Mouse (Mus musculus) liver, embryonic 14.5 days (tissue): Measurements from ENCODE around the gene Gm10153. TPM values are rescaled to one million over a fixed set of nuclear protein-coding genes. Genes with fewer than 3 reads are reported as not detected.
"Not testable (repeated sequence)": the region's sequence is repeated elsewhere in the genome, so short reads cannot be mapped to it uniquely, and the experiment has no call there.

ENCODE experiments used
- ATAC-seq: fragments of 200-750 bp; cut with Nextera tagmentation; 2 replicates; pipeline ENCODE4 v1.8.0; 2017; ENCODE audit warnings: moderate number of reproducible peaks, mild to moderate bottlenecking, moderate library complexity; ENCODE audit not compliant: insufficient read depth
- DNase-seq, 3 experiments: peaks; one replicate each; pipeline ENCODE4 v3.0.0-alpha.2; 2012 to 2013; ENCODE audit warnings: low read depth in 3 of 3, low spot score in 3 of 3
- H3K27ac ChIP-seq: fragments of 300-500 bp; sonication (generic); 2 replicates; pipeline ENCODE4 v1.5.1; 2014; ENCODE audit warnings: moderate library complexity, mild to moderate bottlenecking, control low read depth, inconsistent platforms
- H3K27me3 ChIP-seq: fragments of 300-500 bp; sonication (generic); 2 replicates; pipeline ENCODE4 v1.6.1; 2014; ENCODE audit warnings: mild to moderate bottlenecking, low read length, moderate library complexity; ENCODE audit not compliant: control insufficient read depth, insufficient read depth
- H3K36me3 ChIP-seq: fragments of 300-500 bp; sonication (generic); replicated peaks from 2 replicates; pipeline ENCODE4 v1.6.1; 2014; ENCODE audit warnings: low read depth; ENCODE audit not compliant: control insufficient read depth, insufficient read depth
- H3K4me1 ChIP-seq, 2 experiments: fragments of 200-500 bp in 1 of 2; fragments of 300-500 bp in 1 of 2; sonication (generic) in 1 of 2; replicated peaks; 2 replicates each; pipeline ENCODE4 v1.6.1; 2012 to 2014; ENCODE audit warnings: antibody characterized with exemption in 1 of 2, inconsistent platforms in 1 of 2, low read length in 1 of 2; ENCODE audit not compliant: control insufficient read depth in 2 of 2, insufficient read depth in 2 of 2
- H3K4me2 ChIP-seq: fragments of 300-500 bp; sonication (generic); 2 replicates; pipeline ENCODE4 v1.6.1; 2014; ENCODE audit warnings: low read depth, mild to moderate bottlenecking, control low read depth, moderate library complexity
- H3K4me3 ChIP-seq, 2 experiments: fragments of 200-500 bp in 1 of 2; fragments of 300-500 bp in 1 of 2; sonication (generic) in 1 of 2; 2 replicates each; pipeline ENCODE4 v1.5.1; 2012 to 2014; ENCODE audit warnings: low read depth in 2 of 2, low read length in 2 of 2, mild to moderate bottlenecking in 2 of 2, control low read depth in 1 of 2, inconsistent platforms in 1 of 2, moderate library complexity in 1 of 2; ENCODE audit not compliant: insufficient read depth in 1 of 2
- H3K9ac ChIP-seq: fragments of 300-500 bp; sonication (generic); replicated peaks from 2 replicates; pipeline ENCODE4 v1.6.1; 2014; ENCODE audit warnings: mild to moderate bottlenecking, control low read depth, moderate library complexity
- H3K9me3 ChIP-seq: fragments of 300-500 bp; sonication (generic); 2 replicates; pipeline ENCODE4 v1.6.1; 2016; ENCODE audit warnings: low read length, mixed read lengths; ENCODE audit not compliant: control insufficient read depth
- CTCF ChIP-seq: IDR thresholded peaks from 2 replicates; pipeline ENCODE4 v1.5.1; 2016; ENCODE audit warnings: antibody characterized with exemption, low read depth, control low read depth
- EP300 ChIP-seq: IDR thresholded peaks from 2 replicates; pipeline ENCODE4 v1.6.1; 2016; ENCODE audit warnings: antibody characterized with exemption, low read depth
- WGBS: fragments of 180-500 bp; shearing (Covaris S2); extraction: QIAGEN DNeasy Blood & Tissue Kit; methylation state at CpG from one replicate; pipeline ENCODE4 v1.1.7; 2014; ENCODE audit not compliant: insufficient replicate concordance; 5-methylcytosine and 5-hydroxymethylcytosine counted together
- polyA plus RNA-seq, 2 experiments: library from polyadenylated mRNA; depleted of rRNA in 1 of 2; stranded (reverse) in 1 of 2; unstranded in 1 of 2; fragments of >200 nt; fragmentation: Nextera tagmentation in 1 of 2; extraction: Ambion mirVana in 1 of 2; gene quantifications; 2 replicates each; pipeline versions ENCODE4 v1.2.1 to v1.2.3; 2012 to 2014

Gene Gm10153
- polyA plus RNA-seq (2012; rRNA removed) (not detected in 2 replicates), polyA plus RNA-seq (2014; fragmentation: Nextera tagmentation; extraction: Ambion mirVana) (not detected in 2 replicates)

GRCm38 (mm10) chr7:142190289-142190688, at the start of gene Gm10153:
Gene Gm10153 (minus strand): TSS chr7:142190389.
- Histone ChIP-seq H3K36me3 (no peaks in the 10 kb centered on the region), H3K4me1 (no peaks in the 10 kb centered on the region), H3K4me2 (no peak within 1 kb of the TSS), H3K27ac (no peak within 1 kb of the TSS), H3K9me3 (no peaks in the 10 kb centered on the region), H3K9ac (no peak within 1 kb of the TSS), H3K4me3 (no peak within 1 kb of the TSS), H3K27me3 (no peaks in the 10 kb centered on the region)
- TF ChIP-seq EP300 (no peak), CTCF (no peak)
- 15% methylated on average over 2 of the region's 2 CpGs for WGBS
- no peak for ATAC-seq
- no peak for DNase-seq

GRCm38 (mm10) chr7:142231540-142231939, 41.4 kb upstream of the Gm10153 start:
- H3K4me3 ChIP-seq, result no peak overlapping the region
- TF ChIP-seq EP300 (no peak), CTCF (no peak)
- 45% methylated on average over 1 of the region's 1 CpGs for WGBS
- DNase-seq (no peak), ATAC-seq (no peak)
- no peak overlapping the region for H3K9ac ChIP-seq
- no peaks in the 10 kb centered on the region for H3K9me3 ChIP-seq
- H3K27ac ChIP-seq, result no peak overlapping the region
- no peaks in the 10 kb centered on the region for H3K36me3 ChIP-seq
- no peaks in the 10 kb centered on the region for H3K4me1 ChIP-seq
- H3K27me3 ChIP-seq, result no peaks in the 10 kb centered on the region
- no peak overlapping the region for H3K4me2 ChIP-seq

- not testable (repeated sequence) for H3K36me3 ChIP-seq
These were observed 39.7 kb upstream of the Gm10153 start, which contains the start of gene Krtap5-5 for GRCm38 (mm10) chr7:142229871-142230270. Gene Krtap5-5 (minus strand): TSS chr7:142229971.

GRCm38 (mm10) chr7:142224518-142224917, 34.3 kb upstream of the Gm10153 start:
- DNase-seq (no peak), ATAC-seq (no peak)
- H3K4me1 ChIP-seq, result no peaks in the 10 kb centered on the region
- H3K9ac ChIP-seq, result no peak overlapping the region
- no peaks in the 10 kb centered on the region for H3K9me3 ChIP-seq
- no peaks in the 10 kb centered on the region for H3K36me3 ChIP-seq
- 31% methylated on average over 2 of the region's 2 CpGs for WGBS
- H3K27me3 ChIP-seq, result no peaks in the 10 kb centered on the region
- TF ChIP-seq EP300 (no peak), CTCF (no peak)
- no peak overlapping the region for H3K27ac ChIP-seq
- no peak overlapping the region for H3K4me3 ChIP-seq
- no peak overlapping the region for H3K4me2 ChIP-seq

More at GRCm38 (mm10) chr7:142229871-142230270, 39.7 kb upstream of the Gm10153 start, which contains the start of gene Krtap5-5:
- WGBS, result 29% methylated on average over 3 of the region's 3 CpGs
- H3K4me1 ChIP-seq, H3K9me3 ChIP-seq, H3K4me3 ChIP-seq, H3K9ac ChIP-seq, H3K4me2 ChIP-seq, H3K27ac ChIP-seq, H3K27me3 ChIP-seq, ATAC-seq, DNase-seq: not testable (repeated sequence)

- not testable (repeated sequence) for DNase-seq, H3K9ac ChIP-seq, H3K4me2 ChIP-seq, H3K4me3 ChIP-seq, H3K27me3 ChIP-seq, H3K9me3 ChIP-seq, H3K36me3 ChIP-seq, ATAC-seq, H3K27ac ChIP-seq, H3K4me1 ChIP-seq
- 18% methylated on average over 1 of the region's 1 CpGs for WGBS
These were observed 21.9 kb upstream of the Gm10153 start for GRCm38 (mm10) chr7:142212136-142212535.
